Mouse (Mus musculus): ENCODE measurements around the gene Tmem253. TPM values are rescaled to one million over a fixed set of nuclear protein-coding genes. Genes with fewer than 3 reads are reported as not detected.

The Tmem253 gene
- total RNA-seq (2014; fragmentation: Nextera tagmentation) (0.58 and 2.5 TPM in 2 replicates), total RNA-seq (2017) (0.12 and 0.27 TPM in 2 replicates), polyA plus RNA-seq (2012) (0.19 and 0.29 TPM in 2 replicates)

- H3K4me3 ChIP-seq (ENCODE audit: low read depth, low read length): peak within 1 kb of the TSS; percentile 71
- no peak for TF ChIP-seq CTCF (IDR thresholded peaks at IDR 0.05; ENCODE audit: low read depth, low read length)
- TF ChIP-seq POLR2AphosphoS5 (IDR thresholded peaks at IDR 0.05; ENCODE audit: insufficient replicate concordance, low read depth, low read length): no peak
- TF ChIP-seq GATA1 (IDR thresholded peaks at IDR 0.05; ENCODE audit: borderline replicate concordance, low read length): no peak
- no peak for TF ChIP-seq TAL1 (conservative IDR thresholded peaks at IDR 0.05; ENCODE audit: low read depth, low read length)
- TF ChIP-seq GATA2 (IDR thresholded peaks at IDR 0.05; ENCODE audit: borderline replicate concordance, low read depth, low read length): no peak
- no peaks in the 10 kb centered on the region for H3K27me3 ChIP-seq (ENCODE audit: insufficient read depth, low read length)
- DNase-seq (ENCODE audit: low spot score): no peak
- H3K4me1 ChIP-seq (ENCODE audit: insufficient read depth, low read depth, low read length): peaks cover 65% of the 10 kb centered on the region
- ATAC-seq (ENCODE audit: extremely low read depth, insufficient number of reproducible peaks, low FRiP score, poor library complexity, severe bottlenecking): no peak
- H3K9me3 ChIP-seq (replicated peaks): no peaks in the 10 kb centered on the region
- peaks cover 28% of the 10 kb centered on the region for H3K36me3 ChIP-seq (replicated peaks)
These were observed at the start of gene Tmem253 for GRCm38 (mm10) chr14:52015445-52016100. Gene Tmem253, plus strand, starts transcription at chr14:52015658.

- no peaks in the 10 kb centered on the region for H3K36me3 ChIP-seq (replicated peaks)
- ATAC-seq (ENCODE audit: extremely low read depth, insufficient number of reproducible peaks, low FRiP score, poor library complexity, severe bottlenecking) (no peak), DNase-seq (ENCODE audit: low spot score) (no peak)
- H3K4me3 ChIP-seq (ENCODE audit: low read depth, low read length): no peak overlapping the region
- no peaks in the 10 kb centered on the region for H3K4me1 ChIP-seq (ENCODE audit: insufficient read depth, low read depth, low read length)
- TF ChIP-seq GATA2 (IDR thresholded peaks at IDR 0.05; ENCODE audit: borderline replicate concordance, low read depth, low read length) (no peak), GATA1 (IDR thresholded peaks at IDR 0.05; ENCODE audit: borderline replicate concordance, low read length) (no peak), CTCF (IDR thresholded peaks at IDR 0.05; ENCODE audit: low read depth, low read length) (no peak), POLR2AphosphoS5 (IDR thresholded peaks at IDR 0.05; ENCODE audit: insufficient replicate concordance, low read depth, low read length) (no peak), TAL1 (conservative IDR thresholded peaks at IDR 0.05; ENCODE audit: low read depth, low read length) (no peak)
- no peaks in the 10 kb centered on the region for H3K9me3 ChIP-seq (replicated peaks)
- no peaks in the 10 kb centered on the region for H3K27me3 ChIP-seq (ENCODE audit: insufficient read depth, low read length)
These were observed 48.1 kb upstream of the Tmem253 start for GRCm38 (mm10) chr14:51967400-51967799.

GRCm38 (mm10) chr14:51979252-51979651 lies 36.2 kb upstream of the Tmem253 start:
- Histone ChIP-seq H3K4me1 (ENCODE audit: insufficient read depth, low read depth, low read length) (peaks cover 4% of the 10 kb centered on the region), H3K9me3 (replicated peaks) (no peaks in the 10 kb centered on the region), H3K27me3 (ENCODE audit: insufficient read depth, low read length) (peaks cover 21% of the 10 kb centered on the region), H3K36me3 (replicated peaks) (no peaks in the 10 kb centered on the region), H3K4me3 (ENCODE audit: low read depth, low read length) (no peak overlapping the region)
- TF ChIP-seq TAL1 (conservative IDR thresholded peaks at IDR 0.05; ENCODE audit: low read depth, low read length): no peak
- TF ChIP-seq GATA1 (IDR thresholded peaks at IDR 0.05; ENCODE audit: borderline replicate concordance, low read length): no peak
- no peak for TF ChIP-seq POLR2AphosphoS5 (IDR thresholded peaks at IDR 0.05; ENCODE audit: insufficient replicate concordance, low read depth, low read length)
- no peak for TF ChIP-seq CTCF (IDR thresholded peaks at IDR 0.05; ENCODE audit: low read depth, low read length)
- no peak for TF ChIP-seq GATA2 (IDR thresholded peaks at IDR 0.05; ENCODE audit: borderline replicate concordance, low read depth, low read length)
- ATAC-seq (ENCODE audit: extremely low read depth, insufficient number of reproducible peaks, low FRiP score, poor library complexity, severe bottlenecking) (no peak), DNase-seq (ENCODE audit: low spot score) (no peak)

- no peak for DNase-seq (ENCODE audit: low spot score)
- H3K4me3 ChIP-seq (ENCODE audit: low read depth, low read length): no peak overlapping the region
These were observed 32.2 kb upstream of the Tmem253 start for GRCm38 (mm10) chr14:51983251-51983650.

GRCm38 (mm10) chr14:51983855-51984246 lies 31.6 kb upstream of the Tmem253 start:
- Histone ChIP-seq H3K9me3 (replicated peaks) (no peaks in the 10 kb centered on the region), H3K36me3 (replicated peaks) (peaks cover 7% of the 10 kb centered on the region), H3K27me3 (ENCODE audit: insufficient read depth, low read length) (peaks cover 16% of the 10 kb centered on the region), H3K4me1 (ENCODE audit: insufficient read depth, low read depth, low read length) (peaks cover 45% of the 10 kb centered on the region), H3K4me3 (ENCODE audit: low read depth, low read length) (peak overlapping the region; percentile 74; the same call in 1 of the 2 replicates)
- ATAC-seq (ENCODE audit: extremely low read depth, insufficient number of reproducible peaks, low FRiP score, poor library complexity, severe bottlenecking) (no peak), DNase-seq (ENCODE audit: low spot score) (no peak)
- TF ChIP-seq TAL1 (conservative IDR thresholded peaks at IDR 0.05; ENCODE audit: low read depth, low read length) (no peak), CTCF (IDR thresholded peaks at IDR 0.05; ENCODE audit: low read depth, low read length) (no peak), GATA1 (IDR thresholded peaks at IDR 0.05; ENCODE audit: borderline replicate concordance, low read length) (no peak), GATA2 (IDR thresholded peaks at IDR 0.05; ENCODE audit: borderline replicate concordance, low read depth, low read length) (no peak), POLR2AphosphoS5 (IDR thresholded peaks at IDR 0.05; ENCODE audit: insufficient replicate concordance, low read depth, low read length) (no peak)

More at GRCm38 (mm10) chr14:51983251-51983650, 32.2 kb upstream of the Tmem253 start:
- Histone ChIP-seq H3K27me3 (ENCODE audit: insufficient read depth, low read length) (peaks cover 16% of the 10 kb centered on the region), H3K4me1 (ENCODE audit: insufficient read depth, low read depth, low read length) (peaks cover 40% of the 10 kb centered on the region), H3K9me3 (replicated peaks) (no peaks in the 10 kb centered on the region), H3K36me3 (replicated peaks) (peaks cover 3% of the 10 kb centered on the region)
- TF ChIP-seq TAL1 (conservative IDR thresholded peaks at IDR 0.05; ENCODE audit: low read depth, low read length): no peak
- TF ChIP-seq POLR2AphosphoS5 (IDR thresholded peaks at IDR 0.05; ENCODE audit: insufficient replicate concordance, low read depth, low read length): no peak
- TF ChIP-seq GATA2 (IDR thresholded peaks at IDR 0.05; ENCODE audit: borderline replicate concordance, low read depth, low read length): no peak
- no peak for TF ChIP-seq CTCF (IDR thresholded peaks at IDR 0.05; ENCODE audit: low read depth, low read length)
- no peak for TF ChIP-seq GATA1 (IDR thresholded peaks at IDR 0.05; ENCODE audit: borderline replicate concordance, low read length)
- ATAC-seq (ENCODE audit: extremely low read depth, insufficient number of reproducible peaks, low FRiP score, poor library complexity, severe bottlenecking): no peak
